Mouse (Mus musculus) liver, embryonic 14.5 days (tissue): Measurements from ENCODE around the gene Tmem110.

Experiments
- CTCF ChIP-seq: IDR thresholded peaks from 2 replicates; pipeline ENCODE4 v1.5.1; 2016; ENCODE audit warnings: antibody characterized with exemption, low read depth, control low read depth
- EP300 ChIP-seq: IDR thresholded peaks from 2 replicates; pipeline ENCODE4 v1.6.1; 2016; ENCODE audit warnings: antibody characterized with exemption, low read depth

DNA sequence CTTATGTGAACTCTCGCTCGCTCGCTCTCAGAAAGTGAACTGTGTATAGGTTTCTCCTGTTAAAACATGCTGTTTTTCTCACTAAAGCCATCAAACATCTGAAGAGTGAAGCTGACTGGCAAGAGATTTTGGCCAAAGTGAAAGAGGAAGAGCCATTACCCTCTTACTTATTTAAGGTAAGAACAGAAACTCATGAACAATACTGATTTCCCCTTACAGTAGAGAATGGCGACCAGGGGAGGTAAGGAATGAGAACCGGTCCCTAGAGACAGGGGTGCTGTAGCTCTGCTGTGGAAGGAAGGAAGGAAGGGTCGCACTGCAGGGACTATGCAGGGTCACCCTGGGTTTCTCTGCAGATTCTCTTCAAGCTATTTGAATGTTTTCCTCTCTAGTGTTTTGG lies 40.8 kb upstream of the Tmem110 start:
- TF ChIP-seq CTCF (no peak), EP300 (no peak)
